Mouse (Mus musculus) bone marrow, adult 2 months (tissue): ENCODE results near the gene Cldn7.

ENCODE experiments used
- CTCF ChIP-seq: fragments of 200-500 bp; IDR thresholded peaks from 2 replicates; pipeline ENCODE4 v1.5.1; 2011; ENCODE audit warnings: low read length, control low read depth; ENCODE audit not compliant: control insufficient read depth, insufficient read depth
- POLR2A ChIP-seq: fragments of 200-500 bp; IDR thresholded peaks from 2 replicates; pipeline ENCODE4 v1.6.1; 2011; ENCODE audit warnings: low read depth, mild to moderate bottlenecking, control low read depth, low read length, borderline replicate concordance; ENCODE audit not compliant: control insufficient read depth

- TF ChIP-seq CTCF (no peak), POLR2A (no peak)
Observed at GRCm38 (mm10) chr11:69984431-69984830, 19.9 kb downstream of the Cldn7 start.
